Mouse (Mus musculus) frontal cortex, postnatal 14 days (tissue): ENCODE measurements around the gene Ripor2.
A peak's percentile ranks its signal among the peaks of the same experiment; 100 is the strongest.

ENCODE experiments used
- DNase-seq, 2 experiments: peaks; one replicate each; pipeline ENCODE4 v3.0.0; 2022; ENCODE audit warnings: low spot score in 2 of 2

Gene Ripor2

GRCm38 (mm10) chr13:24710968-24711367, 129.0 kb downstream of the Ripor2 start:
- no peak for DNase-seq

- DNase-seq: no peak
These were observed 130.7 kb downstream of the Ripor2 start for GRCm38 (mm10) chr13:24712581-24713130.

GRCm38 (mm10) chr13:24713434-24714000, 131.5 kb downstream of the Ripor2 start:
- peak; percentile 80 to 89 for DNase-seq

- no peak for DNase-seq
These were observed 132.4 kb downstream of the Ripor2 start for GRCm38 (mm10) chr13:24714360-24714885.

GRCm38 (mm10) chr13:24715601-24716000, 133.6 kb downstream of the Ripor2 start:
- DNase-seq: no peak

GRCm38 (mm10) chr13:24716441-24716840, 134.5 kb downstream of the Ripor2 start:
- DNase-seq: no peak

GRCm38 (mm10) chr13:24717677-24718076, 135.7 kb downstream of the Ripor2 start:
- DNase-seq: no peak

- DNase-seq: no peak
These were observed 139.5 kb downstream of the Ripor2 start for GRCm38 (mm10) chr13:24721502-24721901.

GRCm38 (mm10) chr13:24723699-24724394, 141.9 kb downstream of the Ripor2 start:
- no peak for DNase-seq

- DNase-seq: no peak
These were observed 142.4 kb downstream of the Ripor2 start for GRCm38 (mm10) chr13:24724395-24724759.

- DNase-seq: no peak
These were observed 147.1 kb downstream of the Ripor2 start for GRCm38 (mm10) chr13:24729128-24729527.

- no peak for DNase-seq
These were observed 152.5 kb downstream of the Ripor2 start for GRCm38 (mm10) chr13:24734502-24734901.

- no peak for DNase-seq
These were observed 153.7 kb downstream of the Ripor2 start for GRCm38 (mm10) chr13:24735608-24736131.

- DNase-seq: no peak
These were observed 159.0 kb downstream of the Ripor2 start, which contains the start of gene Armh2 for GRCm38 (mm10) chr13:24741028-24741427. TSS of gene Armh2 (plus strand) at chr13:24741232.

- DNase-seq: no peak
These were observed 165.8 kb downstream of the Ripor2 start for GRCm38 (mm10) chr13:24747823-24748222.

GRCm38 (mm10) chr13:24750807-24751206, 168.8 kb downstream of the Ripor2 start:
- no peak for DNase-seq

GRCm38 (mm10) chr13:24751396-24751795, 169.4 kb downstream of the Ripor2 start:
- no peak for DNase-seq

GRCm38 (mm10) chr13:24756756-24757155, 174.8 kb downstream of the Ripor2 start:
- no peak for DNase-seq

- no peak for DNase-seq
These were observed 176.0 kb downstream of the Ripor2 start for GRCm38 (mm10) chr13:24757820-24758564.

GRCm38 (mm10) chr13:24759451-24759850, 177.5 kb downstream of the Ripor2 start:
- DNase-seq: no peak

GRCm38 (mm10) chr13:24760351-24760870, 178.4 kb downstream of the Ripor2 start:
- DNase-seq: no peak

- DNase-seq: no peak
These were observed 179.1 kb downstream of the Ripor2 start for GRCm38 (mm10) chr13:24761083-24761402.
